Mouse (Mus musculus) urinary bladder, postnatal 25 days (tissue): Measurements from ENCODE around the gene Trpm5.
A peak's percentile ranks its signal among the peaks of the same experiment; 100 is the strongest.

Source experiments
- DNase-seq: peaks from one replicate; pipeline ENCODE4 v3.0.0; 2022; ENCODE audit warnings: low spot score

Trpm5 gene

GRCm38 (mm10) chr7:143094592-143095553 lies at the start of gene Trpm5:
Trpm5 (minus strand) TSS chr7:143094642.
- peak; percentile 68 for DNase-seq

GRCm38 (mm10) chr7:143142680-143143079 lies 48.2 kb upstream of the Trpm5 start:
- DNase-seq = no peak

GRCm38 (mm10) chr7:143139932-143140331 lies 45.5 kb upstream of the Trpm5 start:
- DNase-seq = no peak

- peak; percentile 64 for DNase-seq
Observed at GRCm38 (mm10) chr7:143138789-143139188, 44.3 kb upstream of the Trpm5 start.

- DNase-seq = no peak
Observed at GRCm38 (mm10) chr7:143136561-143136960, 42.1 kb upstream of the Trpm5 start.

GRCm38 (mm10) chr7:143136125-143136524 lies 41.7 kb upstream of the Trpm5 start:
- DNase-seq = no peak

GRCm38 (mm10) chr7:143132815-143133214 lies 38.4 kb upstream of the Trpm5 start:
- DNase-seq = no peak

- DNase-seq = no peak
Observed at GRCm38 (mm10) chr7:143124902-143125301, 30.5 kb upstream of the Trpm5 start.

- DNase-seq = peak; percentile 27
Observed at GRCm38 (mm10) chr7:143123876-143124669, 29.6 kb upstream of the Trpm5 start.

- DNase-seq = no peak
Observed at GRCm38 (mm10) chr7:143122191-143122590, 27.7 kb upstream of the Trpm5 start.

- DNase-seq = no peak
Observed at GRCm38 (mm10) chr7:143119826-143120225, 25.4 kb upstream of the Trpm5 start.

- no peak for DNase-seq
Observed at GRCm38 (mm10) chr7:143119407-143119806, 25.0 kb upstream of the Trpm5 start.

- DNase-seq = no peak
Observed at GRCm38 (mm10) chr7:143116521-143116920, 22.1 kb upstream of the Trpm5 start.

GRCm38 (mm10) chr7:143114773-143115172 lies 20.3 kb upstream of the Trpm5 start:
- DNase-seq = no peak

GRCm38 (mm10) chr7:143112395-143112794 lies 18.0 kb upstream of the Trpm5 start:
- DNase-seq = no peak

- no peak for DNase-seq
Observed at GRCm38 (mm10) chr7:143111719-143112118, 17.3 kb upstream of the Trpm5 start.

GRCm38 (mm10) chr7:143110803-143111202 lies 16.4 kb upstream of the Trpm5 start:
- no peak for DNase-seq

- DNase-seq = no peak
Observed at GRCm38 (mm10) chr7:143109696-143110095, 15.3 kb upstream of the Trpm5 start.

- DNase-seq = no peak
Observed at GRCm38 (mm10) chr7:143108996-143109660, 14.7 kb upstream of the Trpm5 start.

GRCm38 (mm10) chr7:143108200-143108599 lies 13.8 kb upstream of the Trpm5 start:
- no peak for DNase-seq

- peak; percentile 38 for DNase-seq
Observed at GRCm38 (mm10) chr7:143106672-143107465, 12.4 kb upstream of the Trpm5 start.
